Mouse (Mus musculus) neural tube, embryonic 12.5 days (tissue): ENCODE measurements at regions not wholly inside any gene's neighbourhood (a gene's known extent, or its start where the extent isn't known, plus 50 kb on each side); places are given as distances from the start of the nearest gene placed in this dataset.

Source experiments
- ATAC-seq: fragments of 200-750 bp; cut with Nextera tagmentation; 2 replicates; pipeline ENCODE4 v1.8.0; 2017; ENCODE audit warnings: low read depth, mild to moderate bottlenecking, moderate TSS enrichment, moderate library complexity; ENCODE audit not compliant: low FRiP score
- H3K27ac ChIP-seq: fragments of 300-500 bp; sonication (generic); 2 replicates; pipeline ENCODE4 v1.5.1; 2016
- H3K27me3 ChIP-seq: fragments of 300-500 bp; sonication (generic); replicated peaks from 2 replicates; pipeline ENCODE4 v1.6.1; 2016; ENCODE audit warnings: mild to moderate bottlenecking
- H3K36me3 ChIP-seq: fragments of 300-500 bp; sonication (generic); 2 replicates; pipeline ENCODE4 v1.6.1; 2016; ENCODE audit warnings: mild to moderate bottlenecking
- H3K4me1 ChIP-seq: fragments of 300-500 bp; sonication (generic); 2 replicates; pipeline ENCODE4 v1.6.1; 2016
- H3K4me2 ChIP-seq: fragments of 300-500 bp; sonication (generic); replicated peaks from 2 replicates; pipeline ENCODE4 v1.6.1; 2016; ENCODE audit warnings: mild to moderate bottlenecking
- H3K4me3 ChIP-seq: fragments of 300-500 bp; sonication (generic); 2 replicates; pipeline ENCODE4 v1.5.1; 2016
- H3K9ac ChIP-seq: fragments of 300-500 bp; sonication (generic); 2 replicates; pipeline ENCODE4 v1.6.1; 2016; ENCODE audit warnings: mild to moderate bottlenecking
- H3K9me3 ChIP-seq: fragments of 300-500 bp; sonication (generic); 2 replicates; pipeline ENCODE4 v1.6.1; 2016; ENCODE audit warnings: mild to moderate bottlenecking
- WGBS: fragments of 180-500 bp; shearing (Covaris S2); methylation state at CpG from one replicate; pipeline ENCODE4 v1.1.7; 2016; 5-methylcytosine and 5-hydroxymethylcytosine counted together

- Histone ChIP-seq H3K9me3 (no peaks in the 10 kb centered on the region), H3K36me3 (no peaks in the 10 kb centered on the region), H3K4me2 (no peak overlapping the region), H3K9ac (no peak overlapping the region), H3K27ac (no peak overlapping the region), H3K4me3 (no peak overlapping the region), H3K4me1 (no peaks in the 10 kb centered on the region), H3K27me3 (no peaks in the 10 kb centered on the region)
- no peak for ATAC-seq
- 95% methylated on average over 3 of the region's 3 CpGs for WGBS
Observed at GRCm38 (mm10) chr14:106265290-106265689, 159.3 kb downstream of the Trim52 start.

GRCm38 (mm10) chr14:106267679-106268561 lies 161.9 kb downstream of the Trim52 start:
- WGBS = 75% methylated on average over 12 of the region's 12 CpGs
- Histone ChIP-seq H3K4me1 (no peaks in the 10 kb centered on the region), H3K27ac (no peak overlapping the region), H3K27me3 (no peaks in the 10 kb centered on the region), H3K9me3 (no peaks in the 10 kb centered on the region), H3K36me3 (no peaks in the 10 kb centered on the region), H3K4me3 (no peak overlapping the region), H3K9ac (no peak overlapping the region), H3K4me2 (no peak overlapping the region)
- ATAC-seq = no peak

- Histone ChIP-seq H3K36me3 (no peaks in the 10 kb centered on the region), H3K9me3 (no peaks in the 10 kb centered on the region), H3K27ac (no peak overlapping the region), H3K4me3 (no peak overlapping the region), H3K4me2 (no peak overlapping the region), H3K27me3 (no peaks in the 10 kb centered on the region), H3K9ac (no peak overlapping the region), H3K4me1 (no peaks in the 10 kb centered on the region)
- ATAC-seq = no peak
- 73% methylated on average over 6 of the region's 6 CpGs for WGBS
Observed at GRCm38 (mm10) chr14:106269680-106270079, 163.7 kb downstream of the Trim52 start.

GRCm38 (mm10) chr14:106313558-106313957 lies 207.6 kb downstream of the Trim52 start:
- no peak overlapping the region for H3K27ac ChIP-seq
- H3K4me1 ChIP-seq = peaks cover 5% of the 10 kb centered on the region; the same call in 1 of the 2 replicates
- H3K9ac ChIP-seq = no peak overlapping the region
- no peaks in the 10 kb centered on the region for H3K9me3 ChIP-seq
- H3K27me3 ChIP-seq = no peaks in the 10 kb centered on the region
- H3K36me3 ChIP-seq = no peaks in the 10 kb centered on the region
- 69% methylated on average over 8 of the region's 8 CpGs for WGBS
- no peak for ATAC-seq
- no peak overlapping the region for H3K4me3 ChIP-seq
- no peak overlapping the region for H3K4me2 ChIP-seq

GRCm38 (mm10) chr14:106314079-106314551 lies 208.1 kb downstream of the Trim52 start:
- Histone ChIP-seq H3K4me2 (no peak overlapping the region), H3K4me1 (peaks cover 5% of the 10 kb centered on the region; the same call in 1 of the 2 replicates), H3K9ac (no peak overlapping the region), H3K27ac (no peak overlapping the region), H3K4me3 (no peak overlapping the region), H3K27me3 (no peaks in the 10 kb centered on the region), H3K9me3 (no peaks in the 10 kb centered on the region), H3K36me3 (no peaks in the 10 kb centered on the region)
- no peak for ATAC-seq
- 62% methylated on average over 9 of the region's 9 CpGs for WGBS

GRCm38 (mm10) chr14:106318767-106319166 lies 212.8 kb downstream of the Trim52 start:
- Histone ChIP-seq H3K9ac (no peak overlapping the region), H3K27ac (no peak overlapping the region), H3K27me3 (no peaks in the 10 kb centered on the region), H3K4me3 (no peak overlapping the region), H3K36me3 (no peaks in the 10 kb centered on the region), H3K9me3 (no peaks in the 10 kb centered on the region), H3K4me1 (peaks cover 5% of the 10 kb centered on the region; the same call in 1 of the 2 replicates), H3K4me2 (no peak overlapping the region)
- ATAC-seq = no peak
- 73% methylated on average over 5 of the region's 5 CpGs for WGBS

GRCm38 (mm10) chr14:106327653-106328283 lies 221.8 kb downstream of the Trim52 start:
- 70% methylated on average over 8 of the region's 8 CpGs for WGBS
- ATAC-seq = 0 out of 2 replicates have a peak, but pooled peaks have one; percentile 21
- no peaks in the 10 kb centered on the region for H3K9me3 ChIP-seq

GRCm38 (mm10) chr14:106364767-106365623 lies 259.0 kb downstream of the Trim52 start:
- Histone ChIP-seq H3K4me2 (no peak overlapping the region), H3K27ac (no peak overlapping the region), H3K27me3 (no peaks in the 10 kb centered on the region), H3K9ac (no peak overlapping the region), H3K36me3 (no peaks in the 10 kb centered on the region), H3K9me3 (no peaks in the 10 kb centered on the region), H3K4me1 (no peaks in the 10 kb centered on the region), H3K4me3 (no peak overlapping the region)
- no peak for ATAC-seq
- 65% methylated on average over 8 of the region's 8 CpGs for WGBS

More at GRCm38 (mm10) chr14:106327653-106328283, 221.8 kb downstream of the Trim52 start:
- Histone ChIP-seq H3K27me3 (no peaks in the 10 kb centered on the region), H3K4me1 (no peaks in the 10 kb centered on the region), H3K4me3 (no peak overlapping the region), H3K27ac (no peak overlapping the region), H3K4me2 (no peak overlapping the region), H3K9ac (no peak overlapping the region), H3K36me3 (no peaks in the 10 kb centered on the region)

- Histone ChIP-seq H3K27me3 (no peaks in the 10 kb centered on the region), H3K27ac (no peak overlapping the region), H3K4me2 (no peak overlapping the region), H3K4me1 (no peaks in the 10 kb centered on the region), H3K36me3 (no peaks in the 10 kb centered on the region), H3K4me3 (no peak overlapping the region), H3K9me3 (no peaks in the 10 kb centered on the region), H3K9ac (no peak overlapping the region)
- 77% methylated on average over 3 of the region's 3 CpGs for WGBS
- no peak for ATAC-seq
Observed at GRCm38 (mm10) chr14:106365624-106366118, 259.7 kb downstream of the Trim52 start.

- Histone ChIP-seq H3K36me3 (no peaks in the 10 kb centered on the region), H3K9me3 (no peaks in the 10 kb centered on the region), H3K4me3 (no peak overlapping the region), H3K4me2 (no peak overlapping the region), H3K27ac (no peak overlapping the region), H3K4me1 (no peaks in the 10 kb centered on the region), H3K27me3 (no peaks in the 10 kb centered on the region), H3K9ac (no peak overlapping the region)
- ATAC-seq = no peak
- 52% methylated on average over 1 of the region's 1 CpGs for WGBS
Observed at GRCm38 (mm10) chr14:106373451-106373850, 267.5 kb downstream of the Trim52 start.

GRCm38 (mm10) chr14:106379645-106380044 lies 273.6 kb downstream of the Trim52 start:
- Histone ChIP-seq H3K27me3 (no peaks in the 10 kb centered on the region), H3K9ac (no peak overlapping the region), H3K9me3 (no peaks in the 10 kb centered on the region), H3K4me2 (no peak overlapping the region), H3K27ac (no peak overlapping the region), H3K36me3 (no peaks in the 10 kb centered on the region), H3K4me3 (no peak overlapping the region), H3K4me1 (no peaks in the 10 kb centered on the region)
- no peak for ATAC-seq
- WGBS = 82% methylated on average over 4 of the region's 4 CpGs

GRCm38 (mm10) chr14:106387671-106388070 lies 281.7 kb downstream of the Trim52 start:
- H3K27me3 ChIP-seq = no peaks in the 10 kb centered on the region
- WGBS = 83% methylated on average over 3 of the region's 3 CpGs
- H3K4me3 ChIP-seq = no peak overlapping the region
- H3K27ac ChIP-seq = no peak overlapping the region
- no peak overlapping the region for H3K9ac ChIP-seq
- ATAC-seq = no peak
- H3K4me2 ChIP-seq = no peak overlapping the region
- H3K36me3 ChIP-seq = no peaks in the 10 kb centered on the region
- no peaks in the 10 kb centered on the region for H3K9me3 ChIP-seq
- no peaks in the 10 kb centered on the region for H3K4me1 ChIP-seq
